Mouse (Mus musculus) forebrain, embryonic 10.5 days (tissue): ENCODE results near the gene Acsf2. TPM values are rescaled to one million over a fixed set of nuclear protein-coding genes. Genes with fewer than 3 reads are reported as not detected.
A peak's percentile ranks its signal among the peaks of the same experiment; 100 is the strongest.

ENCODE experiments used
- DNase-seq: peaks from one replicate; pipeline ENCODE4 v3.0.0-alpha.2; 2017; ENCODE audit warnings: low spot score; ENCODE audit errors: extremely low spot score
- H3K27ac ChIP-seq: fragments of 300-500 bp; sonication (generic); 2 replicates; pipeline ENCODE4 v1.5.1; 2016; ENCODE audit warnings: mild to moderate bottlenecking
- H3K27me3 ChIP-seq: fragments of 300-500 bp; sonication (generic); 2 replicates; pipeline ENCODE4 v1.6.1; 2016; ENCODE audit warnings: mild to moderate bottlenecking; ENCODE audit not compliant: poor library complexity, severe bottlenecking
- H3K36me3 ChIP-seq: fragments of 300-500 bp; sonication (generic); replicated peaks from 2 replicates; pipeline ENCODE4 v1.6.1; 2016; ENCODE audit warnings: mild to moderate bottlenecking, moderate library complexity
- H3K4me1 ChIP-seq: fragments of 300-500 bp; sonication (generic); 2 replicates; pipeline ENCODE4 v1.6.1; 2016
- H3K4me3 ChIP-seq: fragments of 300-500 bp; sonication (generic); 2 replicates; pipeline ENCODE4 v1.5.1; 2016; ENCODE audit warnings: mild to moderate bottlenecking, moderate library complexity
- H3K9me3 ChIP-seq: fragments of 300-500 bp; sonication (generic); 2 replicates; pipeline ENCODE4 v1.6.1; 2016; ENCODE audit warnings: mild to moderate bottlenecking, moderate library complexity
- WGBS: fragments of 180-500 bp; shearing (Covaris S2); methylation state at CpG from one replicate; pipeline ENCODE4 v1.1.7; 2016; 5-methylcytosine and 5-hydroxymethylcytosine counted together
- polyA plus RNA-seq: library from polyadenylated mRNA; unstranded; fragments of >200 nt; fragmentation: Nextera tagmentation; extraction: Ambion mirVana; gene quantifications from 2 replicates; pipeline ENCODE4 v1.2.1, GENCODE M21; 2016

Gene Acsf2
- polyA plus RNA-seq, 1 experiment from 2014 or later = 3.7 TPM

DNA sequence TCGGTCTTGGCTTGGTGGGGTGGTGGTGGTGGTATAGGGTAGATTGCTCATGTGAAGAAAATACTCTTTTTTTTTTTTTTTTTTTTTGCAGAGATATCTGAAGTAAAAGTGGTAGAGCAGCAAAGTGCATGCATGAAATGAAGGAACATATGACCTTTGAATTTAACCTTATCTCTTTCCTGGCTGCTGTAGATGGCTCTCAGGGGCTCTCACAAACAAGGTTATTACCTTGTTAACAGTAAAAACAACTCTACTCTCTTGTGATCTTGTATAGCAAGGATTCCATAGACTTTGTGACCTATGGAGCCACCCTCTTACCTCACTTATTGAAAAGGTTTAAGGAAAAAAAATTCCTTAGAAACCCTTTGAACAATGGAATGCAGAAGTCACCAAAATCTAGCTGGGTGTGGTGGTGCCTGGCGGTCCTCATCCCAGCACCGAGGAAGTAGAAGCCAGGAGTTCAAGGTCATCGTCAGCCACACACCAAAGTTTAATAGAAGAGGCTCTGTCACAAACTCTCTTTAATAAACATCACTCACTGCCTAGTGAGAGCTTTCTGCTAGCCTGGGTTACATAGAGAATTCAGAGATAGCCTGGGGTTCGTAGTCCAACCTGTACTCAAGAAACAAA is 21.4 kb downstream of the Acsf2 start:
- no peak overlapping the region for H3K4me3 ChIP-seq
- no peak overlapping the region for H3K27ac ChIP-seq
- peaks cover 3% of the 10 kb centered on the region; the same call in 1 of the 2 replicates for H3K4me1 ChIP-seq
- H3K36me3 ChIP-seq = 0 out of 2 replicates have a peak, but pooled peaks cover 3% of the 10 kb centered on the region
- no peak for DNase-seq
- H3K27me3 ChIP-seq = no peaks in the 10 kb centered on the region
- H3K9me3 ChIP-seq = no peaks in the 10 kb centered on the region
- WGBS = 86% methylated on average over 5 of the region's 5 CpGs

DNA sequence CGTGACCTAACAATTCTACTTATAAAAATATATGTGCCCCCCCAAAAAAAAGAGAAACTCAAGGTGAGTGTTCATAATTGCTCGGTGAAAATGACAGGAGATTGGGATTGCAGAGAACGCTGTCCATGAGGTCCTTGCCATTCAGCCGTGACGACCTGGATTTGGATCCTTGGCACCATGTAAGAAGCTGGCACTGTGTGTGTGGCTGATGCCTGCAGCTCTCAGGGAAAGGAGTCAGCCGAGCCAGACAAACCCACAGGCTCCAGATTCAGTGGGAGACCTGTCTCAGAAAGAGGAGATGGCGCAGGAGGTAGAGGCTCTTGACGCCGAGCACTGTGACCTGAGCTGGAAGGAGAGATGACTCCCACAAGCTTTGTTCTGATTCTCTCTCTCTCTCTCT is 25.3 kb downstream of the Acsf2 start:
- Histone ChIP-seq H3K4me3 (no peak overlapping the region), H3K36me3 (0 out of 2 replicates have a peak, but pooled peaks cover 3% of the 10 kb centered on the region), H3K4me1 (peaks cover 3% of the 10 kb centered on the region; the same call in 1 of the 2 replicates), H3K9me3 (no peaks in the 10 kb centered on the region), H3K27me3 (no peaks in the 10 kb centered on the region), H3K27ac (no peak overlapping the region)
- 90% methylated on average over 9 of the region's 9 CpGs for WGBS
- DNase-seq = no peak

DNA sequence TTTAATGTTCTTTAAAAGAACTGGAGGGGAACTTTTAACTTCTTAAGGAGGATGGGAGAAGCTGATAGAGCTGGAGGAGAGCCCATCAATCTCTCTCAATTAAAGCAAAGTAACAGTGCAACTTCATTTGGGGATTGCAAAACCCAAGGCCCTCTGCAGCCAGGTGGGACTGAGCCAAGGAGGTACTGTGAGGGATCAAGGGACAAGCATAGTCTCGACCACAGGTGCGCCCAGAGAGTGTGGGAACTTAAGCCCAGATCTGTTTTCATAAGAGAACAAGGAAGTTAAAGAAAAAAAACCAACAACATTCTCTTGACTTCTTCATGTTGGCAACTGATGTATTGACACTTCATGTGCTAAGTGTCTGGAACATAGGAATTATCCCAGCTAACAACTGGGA is 26.6 kb downstream of the Acsf2 start:
- Histone ChIP-seq H3K27ac (no peak overlapping the region), H3K4me1 (peaks cover 14% of the 10 kb centered on the region; the same call in 1 of the 2 replicates), H3K27me3 (no peaks in the 10 kb centered on the region), H3K9me3 (no peaks in the 10 kb centered on the region), H3K4me3 (no peak overlapping the region), H3K36me3 (peaks cover 11% of the 10 kb centered on the region)
- DNase-seq = no peak
- 77% methylated on average over 2 of the region's 2 CpGs for WGBS

DNA sequence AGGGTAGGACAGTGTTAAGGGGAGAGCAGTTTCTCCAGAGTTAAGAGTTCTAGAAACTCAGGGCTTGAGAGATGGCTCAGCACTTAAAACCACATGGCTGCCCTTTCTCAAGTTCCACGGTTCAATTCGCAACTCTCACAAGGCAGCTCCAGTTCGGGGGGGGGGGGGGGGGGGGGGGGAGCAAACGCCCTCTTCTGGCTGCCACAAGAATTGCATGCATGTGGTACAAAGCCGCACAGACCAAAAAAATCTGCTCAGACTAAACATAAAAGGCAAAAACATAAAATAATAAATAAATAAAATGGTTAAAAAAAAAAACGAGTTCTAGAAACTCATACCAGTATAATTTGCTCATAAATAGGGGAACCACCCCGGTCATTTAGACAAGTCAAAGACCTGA is 27.1 kb downstream of the Acsf2 start:
- H3K27ac ChIP-seq = no peak overlapping the region
- H3K9me3 ChIP-seq = no peaks in the 10 kb centered on the region
- no peaks in the 10 kb centered on the region for H3K27me3 ChIP-seq
- H3K4me3 ChIP-seq = no peak overlapping the region
- H3K36me3 ChIP-seq = peaks cover 16% of the 10 kb centered on the region
- H3K4me1 ChIP-seq = peaks cover 14% of the 10 kb centered on the region; the same call in 1 of the 2 replicates
- WGBS = 22% methylated on average over 7 of the region's 7 CpGs
- DNase-seq = no peak

DNA sequence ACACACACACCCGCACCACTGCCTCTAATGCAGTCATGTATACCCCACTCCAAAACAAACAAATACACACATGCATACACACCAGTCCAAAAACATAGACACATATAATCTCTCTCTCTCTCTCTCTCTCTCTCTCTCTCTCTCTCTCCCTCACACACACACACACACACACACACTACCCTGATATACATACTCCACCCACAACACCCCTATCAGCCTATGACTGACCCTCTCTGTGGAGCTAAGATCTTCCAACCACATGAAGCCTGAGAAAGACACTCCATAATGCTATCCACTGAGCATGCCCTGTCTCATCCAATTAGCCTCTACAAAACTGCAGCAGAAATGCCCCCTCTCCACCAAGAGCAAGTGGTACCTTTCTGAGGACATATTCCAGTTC is 29.8 kb downstream of the Acsf2 start:
- peaks cover 4% of the 10 kb centered on the region for H3K27me3 ChIP-seq
- H3K4me1 ChIP-seq = peaks cover 10% of the 10 kb centered on the region; the same call in 1 of the 2 replicates
- no peak overlapping the region for H3K27ac ChIP-seq
- no peak for DNase-seq
- H3K4me3 ChIP-seq = no peak overlapping the region
- 87% methylated on average over 1 of the region's 1 CpGs for WGBS
- H3K9me3 ChIP-seq = no peaks in the 10 kb centered on the region
- peaks cover 33% of the 10 kb centered on the region for H3K36me3 ChIP-seq

DNA sequence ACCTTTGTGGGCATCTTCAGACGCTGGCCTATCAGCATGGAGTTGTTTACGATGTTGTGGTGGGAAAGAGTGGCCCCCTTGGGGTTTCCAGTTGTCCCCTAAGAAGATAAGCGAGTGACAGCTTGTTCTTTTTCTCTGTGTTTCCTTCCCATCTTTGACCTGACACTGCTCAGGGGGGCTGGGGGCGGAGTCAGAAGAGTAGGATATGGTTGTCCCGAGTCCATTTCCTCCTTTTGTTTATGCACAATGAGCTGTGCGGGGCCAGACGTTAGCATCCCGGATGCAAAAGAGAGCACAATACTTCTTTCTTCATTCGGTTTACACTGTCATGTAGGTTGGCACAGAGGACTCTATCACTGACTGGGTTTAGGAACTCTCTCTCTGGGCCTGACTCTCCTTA is 31.1 kb downstream of the Acsf2 start:
- no peak for DNase-seq
- Histone ChIP-seq H3K4me3 (no peak overlapping the region), H3K36me3 (peaks cover 30% of the 10 kb centered on the region), H3K27ac (peak overlapping the region; percentile 40; the same call in 1 of the 2 replicates), H3K27me3 (peaks cover 16% of the 10 kb centered on the region), H3K4me1 (peaks cover 10% of the 10 kb centered on the region; the same call in 1 of the 2 replicates), H3K9me3 (no peaks in the 10 kb centered on the region)
- 62% methylated on average over 9 of the region's 9 CpGs for WGBS

DNA sequence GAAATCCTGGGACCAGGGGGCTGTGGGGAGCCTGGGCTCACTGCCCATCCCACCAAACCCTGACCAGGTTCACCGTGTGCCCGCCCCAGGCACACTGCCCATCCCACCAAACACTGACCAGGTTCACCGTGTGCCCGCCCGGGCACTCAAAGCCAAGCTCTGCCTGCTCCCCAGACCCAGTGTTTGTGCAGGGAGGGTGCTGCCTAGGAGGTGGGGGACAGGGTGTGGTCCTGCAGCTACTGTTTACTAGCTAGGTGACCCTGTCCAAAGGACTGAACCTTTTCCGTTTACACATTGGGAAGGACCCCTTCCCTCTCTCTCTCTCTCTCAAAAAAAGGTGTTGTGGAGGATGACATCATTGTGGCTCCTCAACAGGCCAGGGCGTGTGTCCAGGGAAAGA is 34.3 kb downstream of the Acsf2 start:
- no peak for DNase-seq
- Histone ChIP-seq H3K9me3 (no peaks in the 10 kb centered on the region), H3K27me3 (peaks cover 40% of the 10 kb centered on the region), H3K4me3 (no peak overlapping the region), H3K4me1 (peaks cover 31% of the 10 kb centered on the region), H3K36me3 (peaks cover 30% of the 10 kb centered on the region), H3K27ac (no peak overlapping the region)
- 89% methylated on average over 7 of the region's 7 CpGs for WGBS

DNA sequence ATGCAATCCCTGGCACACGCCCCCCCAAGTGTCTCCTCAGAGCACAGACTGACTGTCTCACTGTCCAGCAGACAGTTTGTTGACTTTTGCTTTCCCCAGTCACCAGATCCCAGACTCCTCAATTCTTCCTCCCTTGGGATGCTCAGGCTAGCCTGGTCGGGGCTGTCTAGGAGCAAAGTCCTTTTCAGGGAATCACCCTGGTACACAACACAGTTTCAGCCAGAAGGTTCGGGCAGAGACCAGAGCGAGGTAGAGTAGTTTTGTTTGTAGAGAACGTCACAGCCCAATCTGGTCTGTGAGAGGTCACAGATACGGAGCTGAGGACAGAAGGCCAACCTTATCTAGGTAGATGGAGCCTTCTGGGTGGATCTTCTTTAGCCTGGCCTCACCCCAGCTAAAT is 35.1 kb downstream of the Acsf2 start:
- H3K36me3 ChIP-seq = peaks cover 30% of the 10 kb centered on the region
- no peak overlapping the region for H3K4me3 ChIP-seq
- no peak overlapping the region for H3K27ac ChIP-seq
- H3K9me3 ChIP-seq = no peaks in the 10 kb centered on the region
- DNase-seq = no peak
- 84% methylated on average over 6 of the region's 6 CpGs for WGBS
- peaks cover 40% of the 10 kb centered on the region for H3K27me3 ChIP-seq
- H3K4me1 ChIP-seq = peaks cover 31% of the 10 kb centered on the region

DNA sequence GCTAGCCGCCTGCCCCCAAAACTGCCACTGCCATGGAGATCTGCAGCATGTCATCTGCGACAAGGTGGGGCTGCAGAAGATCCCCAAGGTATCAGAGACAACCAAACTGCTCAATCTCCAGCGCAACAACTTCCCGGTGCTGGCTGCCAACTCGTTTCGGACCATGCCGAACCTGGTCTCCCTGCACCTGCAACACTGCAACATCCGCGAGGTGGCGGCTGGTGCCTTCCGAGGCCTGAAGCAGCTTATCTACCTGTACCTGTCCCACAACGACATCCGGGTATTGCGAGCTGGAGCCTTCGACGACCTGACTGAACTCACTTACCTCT is 36.6 kb downstream of the Acsf2 start:
- H3K4me1 ChIP-seq = peaks cover 21% of the 10 kb centered on the region
- H3K4me3 ChIP-seq = peak overlapping the region; percentile 41
- no peaks in the 10 kb centered on the region for H3K9me3 ChIP-seq
- H3K36me3 ChIP-seq = peaks cover 22% of the 10 kb centered on the region
- WGBS = 7% methylated on average over 16 of the region's 16 CpGs
- peaks cover 40% of the 10 kb centered on the region for H3K27me3 ChIP-seq
- DNase-seq = peak; percentile 29
- H3K27ac ChIP-seq = 0 out of 2 replicates have a peak overlapping the region, but pooled peaks have one; percentile 68

- Histone ChIP-seq H3K27ac (peak within 1 kb of the TSS; percentile 68), H3K4me3 (peak within 1 kb of the TSS; percentile 41), H3K9me3 (no peaks in the 10 kb centered on the region), H3K4me1 (peaks cover 21% of the 10 kb centered on the region), H3K36me3 (peaks cover 18% of the 10 kb centered on the region), H3K27me3 (peaks cover 40% of the 10 kb centered on the region)
- WGBS = 2% methylated on average over 35 of the region's 35 CpGs
- peak; percentile 51 for DNase-seq
Observed at GRCm38 (mm10) chr11:94564437-94565150, 37.1 kb downstream of the Acsf2 start, which contains the start of gene Chad. Gene Chad, plus strand, starts transcription at chr11:94565047.

GRCm38 (mm10) chr11:94563821-94564220 is 37.9 kb downstream of the Acsf2 start:
- WGBS = 55% methylated on average over 5 of the region's 5 CpGs
- Histone ChIP-seq H3K27me3 (peaks cover 40% of the 10 kb centered on the region), H3K4me1 (peaks cover 21% of the 10 kb centered on the region), H3K4me3 (peak overlapping the region; percentile 41; the same call in 1 of the 2 replicates), H3K36me3 (peaks cover 18% of the 10 kb centered on the region), H3K9me3 (no peaks in the 10 kb centered on the region), H3K27ac (peak overlapping the region; percentile 68; the same call in 1 of the 2 replicates)
- no peak for DNase-seq

DNA sequence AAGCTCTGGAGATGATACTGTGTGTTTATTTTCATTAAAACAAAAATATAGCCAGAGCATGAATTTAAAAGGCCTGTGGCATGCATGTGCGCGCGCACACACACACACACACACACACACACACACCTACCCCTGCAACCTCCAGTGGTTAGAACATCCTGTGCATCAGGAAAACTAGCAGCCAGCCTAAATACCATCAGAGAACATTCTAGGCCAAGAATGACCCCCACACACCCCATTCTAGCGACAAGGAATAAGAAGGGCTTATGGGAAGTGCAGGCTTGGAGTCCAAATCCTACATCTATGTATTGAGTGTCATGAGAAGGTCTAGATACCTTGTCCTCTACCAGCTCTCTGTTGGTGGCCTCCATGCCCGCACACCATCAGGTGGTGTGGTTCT is 38.3 kb downstream of the Acsf2 start:
- H3K36me3 ChIP-seq = peaks cover 18% of the 10 kb centered on the region
- no peak for DNase-seq
- H3K27ac ChIP-seq = no peak overlapping the region
- H3K9me3 ChIP-seq = no peaks in the 10 kb centered on the region
- WGBS = 92% methylated on average over 5 of the region's 5 CpGs
- no peak overlapping the region for H3K4me3 ChIP-seq
- peaks cover 24% of the 10 kb centered on the region for H3K4me1 ChIP-seq
- H3K27me3 ChIP-seq = peaks cover 40% of the 10 kb centered on the region

GRCm38 (mm10) chr11:94558226-94558625 is 43.4 kb downstream of the Acsf2 start:
- H3K27ac ChIP-seq = peak overlapping the region; percentile 68
- no peak overlapping the region for H3K4me3 ChIP-seq
- WGBS = 86% methylated on average over 3 of the region's 3 CpGs
- no peak for DNase-seq
- H3K36me3 ChIP-seq = peaks cover 20% of the 10 kb centered on the region
- no peaks in the 10 kb centered on the region for H3K9me3 ChIP-seq
- peaks cover 12% of the 10 kb centered on the region for H3K4me1 ChIP-seq
- H3K27me3 ChIP-seq = no peaks in the 10 kb centered on the region
